Mouse (Mus musculus): Measurements from ENCODE around the gene Pih1d2.
"Not testable (repeated sequence)": the region's sequence is repeated elsewhere in the genome, so short reads cannot be mapped to it uniquely, and the experiment has no call there.

Pih1d2 gene

GRCm38 (mm10) chr9:50617794-50618330 lies 741 bp downstream of the Pih1d2 start:
- DNase-seq (ENCODE audit: low spot score in 2 of 2) = no peak

GRCm38 (mm10) chr9:50630903-50631302 lies 13.8 kb downstream of the Pih1d2 start:
- not testable (repeated sequence) for DNase-seq (ENCODE audit: low spot score in 2 of 2)

GRCm38 (mm10) chr9:50632016-50632688 lies 15.0 kb downstream of the Pih1d2 start:
- no peak for DNase-seq (ENCODE audit: low spot score in 2 of 2)

- DNase-seq (ENCODE audit: low spot score in 2 of 2) = no peak
Measured at GRCm38 (mm10) chr9:50633059-50633458, 15.9 kb downstream of the Pih1d2 start.

GRCm38 (mm10) chr9:50634270-50634669 lies 17.1 kb downstream of the Pih1d2 start:
- DNase-seq (ENCODE audit: low spot score in 2 of 2) = no peak

- no peak for DNase-seq (ENCODE audit: low spot score in 2 of 2)
Measured at GRCm38 (mm10) chr9:50646826-50647370, 29.8 kb downstream of the Pih1d2 start.

GRCm38 (mm10) chr9:50650503-50650902 lies 33.4 kb downstream of the Pih1d2 start:
- DNase-seq (ENCODE audit: low spot score in 2 of 2) = no peak

GRCm38 (mm10) chr9:50658391-50658790 lies 41.3 kb downstream of the Pih1d2 start:
- DNase-seq (ENCODE audit: low spot score in 2 of 2) = no peak

- no peak for DNase-seq (ENCODE audit: low spot score in 2 of 2)
Measured at GRCm38 (mm10) chr9:50658941-50659388, 41.8 kb downstream of the Pih1d2 start.

- DNase-seq (ENCODE audit: low spot score in 2 of 2) = peak; percentile 64 to 73
Measured at GRCm38 (mm10) chr9:50659392-50660217, 42.5 kb downstream of the Pih1d2 start, which contains the start of gene Dlat. Dlat (minus strand) TSS chr9:50659780.

- peak; percentile 16 to 38 for DNase-seq (ENCODE audit: low spot score in 2 of 2)
Measured at GRCm38 (mm10) chr9:50660431-50660830, 43.3 kb downstream of the Pih1d2 start.

- DNase-seq (ENCODE audit: low spot score in 2 of 2) = no peak
Measured at GRCm38 (mm10) chr9:50664826-50665225, 47.7 kb downstream of the Pih1d2 start.

GRCm38 (mm10) chr9:50666442-50666841 lies 49.3 kb downstream of the Pih1d2 start:
- no peak for DNase-seq (ENCODE audit: low spot score in 2 of 2)

GRCm38 (mm10) chr9:50667579-50668498 lies 50.7 kb downstream of the Pih1d2 start:
- no peak for DNase-seq (ENCODE audit: low spot score in 2 of 2)

GRCm38 (mm10) chr9:50670690-50671089 lies 53.6 kb downstream of the Pih1d2 start:
- DNase-seq (ENCODE audit: low spot score in 2 of 2) = peak; percentile 33 to 69

All from thymus, postnatal 10 days (tissue).